10 mouse cellular contexts compared by ENCODE assay signal in the genomic region with DNA sequence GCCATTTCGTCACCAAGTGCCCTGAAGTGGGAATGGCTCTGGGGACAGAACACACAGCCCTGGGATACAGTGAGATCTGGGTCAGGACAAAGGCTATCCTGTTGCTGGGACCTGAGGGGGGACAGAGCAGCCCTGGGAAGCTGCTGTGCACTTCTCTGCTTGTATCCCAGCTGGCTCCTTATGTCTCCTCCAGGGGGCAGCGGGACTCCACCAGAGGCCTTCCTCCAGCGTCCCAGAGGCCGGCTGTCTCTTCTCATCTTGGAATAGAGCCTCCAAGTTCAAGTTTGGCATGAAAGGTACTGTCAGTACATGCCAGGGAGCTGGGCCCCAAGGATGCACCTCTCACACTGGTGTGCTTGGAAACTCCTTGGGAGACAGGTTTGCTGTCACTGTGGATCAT.
DNase-seq lines count a peak whose midpoint lies in the region; ATAC-seq and TF ChIP-seq lines count a peak whose summit lies in the region.
"Had no signal": no experiment of that assay in that cellular context is flagged by ENCODE, and none has a peak within 500 bp of the region (broad histone marks: within the 10 kb centered on the region; RNA-seq: fewer than 3 reads in every experiment).

No protein-coding gene starts in this region.

- H3K27me3 ChIP-seq in forebrain, embryonic 10.5 days (ENCODE audit: poor library complexity, severe bottlenecking): peaks cover 33% of the 10 kb centered on the region
- peaks cover 22% of the 10 kb centered on the region for H3K27me3 ChIP-seq in forebrain, embryonic 12.5 days
- no peaks in the 10 kb centered on the region for H3K27me3 ChIP-seq in kidney, adult 2 months (replicated peaks; ENCODE audit: control insufficient read depth, insufficient read depth, low read length)
- H3K27me3 ChIP-seq in limb, embryonic 10.5 days (ENCODE audit: low read depth, poor library complexity, severe bottlenecking): peaks cover 29% of the 10 kb centered on the region

- H3K9me3 ChIP-seq in forebrain, embryonic 10.5 days: no peaks in the 10 kb centered on the region
- H3K9me3 ChIP-seq in forebrain, embryonic 12.5 days: no peaks in the 10 kb centered on the region
- no peaks in the 10 kb centered on the region for H3K9me3 ChIP-seq in limb, embryonic 10.5 days (replicated peaks)
- H3K9me3 ChIP-seq: liver, embryonic 15.5 days had no signal

- H3K36me3 ChIP-seq in forebrain, embryonic 10.5 days (replicated peaks): no peaks in the 10 kb centered on the region
- no peaks in the 10 kb centered on the region for H3K36me3 ChIP-seq in forebrain, embryonic 12.5 days (replicated peaks)
- H3K36me3 ChIP-seq in kidney, adult 2 months (ENCODE audit: control insufficient read depth, insufficient read depth, low read length): no peaks in the 10 kb centered on the region
- no peaks in the 10 kb centered on the region for H3K36me3 ChIP-seq in limb, embryonic 10.5 days
- H3K36me3 ChIP-seq: G1E; liver, embryonic 15.5 days had no signal

- no peak overlapping the region for H3K27ac ChIP-seq in forebrain, embryonic 10.5 days
- H3K27ac ChIP-seq in forebrain, embryonic 12.5 days: no peak overlapping the region
- H3K27ac ChIP-seq in kidney, adult 2 months (ENCODE audit: insufficient read depth, low read depth, low read length): no peak overlapping the region
- H3K27ac ChIP-seq in limb, embryonic 10.5 days: no peak overlapping the region
- H3K27ac ChIP-seq: liver, embryonic 15.5 days had no signal

- DNase-seq in forebrain, embryonic 10.5 days (ENCODE audit: extremely low spot score, low spot score): peak; percentile 53
- peak; percentile 72 to 81 for DNase-seq in cerebellum, postnatal 14 days
- peak; percentile 69 to 74 for DNase-seq in gastrocnemius, adult 8-10 months (ENCODE audit: low spot score in 2 of 2)
- peak; percentile 76 for DNase-seq in kidney, adult 2 months
- peak; percentile 79 for DNase-seq in limb, embryonic 10.5 days (ENCODE audit: low spot score)
- peak; percentile 48 for DNase-seq in ovary, adult 18-20 months (ENCODE audit: low spot score)
- peak; percentile 55 for DNase-seq in testis, postnatal 14 days (ENCODE audit: low spot score)

- H3K4me2 ChIP-seq in forebrain, embryonic 12.5 days: no peak overlapping the region
- H3K4me2 ChIP-seq: liver, embryonic 15.5 days had no signal

- 14% methylated on average over 4 of the region's 4 CpGs for WGBS in forebrain, embryonic 10.5 days
- 12% methylated on average over 4 of the region's 4 CpGs for WGBS in forebrain, embryonic 12.5 days
- 18% methylated on average over 4 of the region's 4 CpGs for WGBS in kidney, adult 2 months
- 15% methylated on average over 4 of the region's 4 CpGs for WGBS in limb, embryonic 10.5 days

- no peak for TF ChIP-seq POLR2A in kidney, adult 2 months (IDR thresholded peaks at IDR 0.05; ENCODE audit: low read depth, low read length)

- peaks cover 33% of the 10 kb centered on the region for H3K4me1 ChIP-seq in forebrain, embryonic 10.5 days
- peaks cover 19% of the 10 kb centered on the region for H3K4me1 ChIP-seq in forebrain, embryonic 12.5 days
- no peaks in the 10 kb centered on the region for H3K4me1 ChIP-seq in kidney, adult 2 months (ENCODE audit: control insufficient read depth, insufficient read depth, low read length)
- H3K4me1 ChIP-seq in limb, embryonic 10.5 days: peaks cover 30% of the 10 kb centered on the region

- no peak overlapping the region for H3K9ac ChIP-seq in forebrain, embryonic 12.5 days
- H3K9ac ChIP-seq: liver, embryonic 15.5 days had no signal

- no peak for ATAC-seq in forebrain, embryonic 12.5 days (ENCODE audit: low FRiP score)

- TF ChIP-seq CTCF in kidney, adult 2 months (conservative IDR thresholded peaks at IDR 0.05; ENCODE audit: insufficient read depth, insufficient read length, low read depth, low read length): peak; percentile 77

- H3K4me3 ChIP-seq in forebrain, embryonic 10.5 days: no peak overlapping the region
- H3K4me3 ChIP-seq in forebrain, embryonic 12.5 days (replicated peaks): no peak overlapping the region
- no peak overlapping the region for H3K4me3 ChIP-seq in kidney, adult 2 months (ENCODE audit: insufficient read depth, low read depth, low read length)
- H3K4me3 ChIP-seq in limb, embryonic 10.5 days: no peak overlapping the region
- H3K4me3 ChIP-seq: liver, embryonic 15.5 days had no signal
